Mouse (Mus musculus): ENCODE results near the gene Nkx1-1.

Gene Nkx1-1

GRCm38 (mm10) chr5:33433201-33434138, at the start of gene Nkx1-1:
TSS of gene Nkx1-1 (minus strand) at chr5:33433976.
- in situ Hi-C loops (cut with MboI; ENCODE audit: low sequenced_read_pairs), result no loop called here

DNA sequence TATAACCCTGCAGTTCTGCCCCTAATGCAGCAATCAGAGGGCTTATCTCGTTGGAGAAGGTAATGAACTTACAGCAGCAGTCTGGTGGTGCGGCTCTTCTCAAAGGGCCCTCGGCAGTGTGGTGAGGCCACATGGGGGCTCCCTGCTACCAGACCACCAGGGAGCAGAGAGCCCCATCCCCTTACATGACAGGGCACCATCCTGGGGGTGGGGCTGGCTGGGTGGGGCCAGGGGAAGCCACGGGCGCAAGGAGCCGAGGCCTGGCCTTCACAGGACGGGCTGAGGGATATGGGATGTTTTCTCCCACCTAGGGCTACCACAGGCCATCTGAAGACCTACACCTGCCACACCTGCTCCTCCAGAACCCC, 47.5 kb upstream of the Nkx1-1 start:
- in situ Hi-C loops (cut with MboI; ENCODE audit: low sequenced_read_pairs), result no loop called here

GRCm38 (mm10) chr5:33480582-33481317, 47.0 kb upstream of the Nkx1-1 start:
- in situ Hi-C loops (cut with MboI; ENCODE audit: low sequenced_read_pairs), result no loop called here

- in situ Hi-C loops (cut with MboI; ENCODE audit: low sequenced_read_pairs), result no loop called here
Measured at GRCm38 (mm10) chr5:33465464-33465863, 31.7 kb upstream of the Nkx1-1 start.

DNA sequence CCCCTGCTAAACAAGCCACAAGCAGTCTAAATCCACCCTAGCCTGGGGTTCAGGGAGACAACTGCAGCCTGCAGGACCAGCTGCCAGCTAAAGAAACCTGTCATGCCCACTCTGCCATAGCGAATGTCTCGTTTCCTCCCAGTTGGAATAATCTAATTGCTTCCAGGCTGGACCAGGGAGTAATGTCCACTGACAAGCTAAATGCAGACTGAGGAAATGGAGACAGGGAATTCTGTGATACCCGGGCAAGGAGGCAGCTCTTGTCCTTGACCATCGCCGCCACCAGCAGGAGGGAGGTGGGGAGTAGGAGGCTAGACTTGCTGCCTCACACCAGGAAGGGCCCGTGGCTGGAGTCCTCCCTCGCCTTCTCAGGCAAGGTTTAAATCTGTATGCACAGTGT, 30.6 kb upstream of the Nkx1-1 start:
- in situ Hi-C loops (cut with MboI; ENCODE audit: low sequenced_read_pairs), result no loop called here

GRCm38 (mm10) chr5:33459111-33459510, 25.3 kb upstream of the Nkx1-1 start:
- in situ Hi-C loops (cut with MboI; ENCODE audit: low sequenced_read_pairs), result no loop called here

GRCm38 (mm10) chr5:33458132-33458622, 24.4 kb upstream of the Nkx1-1 start:
- in situ Hi-C loops (cut with MboI; ENCODE audit: low sequenced_read_pairs), result no loop called here

GRCm38 (mm10) chr5:33455737-33456136, 22.0 kb upstream of the Nkx1-1 start:
- in situ Hi-C loops (cut with MboI; ENCODE audit: low sequenced_read_pairs), result no loop called here

DNA sequence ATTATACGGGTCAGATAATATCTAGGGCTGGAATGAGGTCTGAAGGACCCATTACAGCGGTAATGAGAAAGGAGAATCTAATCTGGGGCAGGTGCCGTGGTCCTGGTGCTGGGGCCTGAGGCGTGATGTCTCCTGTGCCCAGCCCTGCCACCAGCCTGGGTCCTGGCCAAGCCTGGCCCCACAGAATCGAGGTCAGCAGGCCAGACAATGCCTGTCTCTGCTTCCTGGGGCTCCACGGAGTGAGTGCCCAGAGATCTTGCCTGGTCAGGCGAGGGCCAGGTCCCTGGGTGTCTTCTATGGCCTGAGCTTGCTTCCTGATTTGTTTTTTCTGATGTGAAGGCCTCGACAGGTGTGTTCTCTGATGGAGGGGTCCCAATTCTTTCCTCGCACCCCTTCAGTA, 10.0 kb upstream of the Nkx1-1 start:
- in situ Hi-C loops (cut with MboI; ENCODE audit: low sequenced_read_pairs), result loop anchor here (10.0 kb wide), 1 partner anchor 49 kb away; no protein-coding TSS in a partner anchor

DNA sequence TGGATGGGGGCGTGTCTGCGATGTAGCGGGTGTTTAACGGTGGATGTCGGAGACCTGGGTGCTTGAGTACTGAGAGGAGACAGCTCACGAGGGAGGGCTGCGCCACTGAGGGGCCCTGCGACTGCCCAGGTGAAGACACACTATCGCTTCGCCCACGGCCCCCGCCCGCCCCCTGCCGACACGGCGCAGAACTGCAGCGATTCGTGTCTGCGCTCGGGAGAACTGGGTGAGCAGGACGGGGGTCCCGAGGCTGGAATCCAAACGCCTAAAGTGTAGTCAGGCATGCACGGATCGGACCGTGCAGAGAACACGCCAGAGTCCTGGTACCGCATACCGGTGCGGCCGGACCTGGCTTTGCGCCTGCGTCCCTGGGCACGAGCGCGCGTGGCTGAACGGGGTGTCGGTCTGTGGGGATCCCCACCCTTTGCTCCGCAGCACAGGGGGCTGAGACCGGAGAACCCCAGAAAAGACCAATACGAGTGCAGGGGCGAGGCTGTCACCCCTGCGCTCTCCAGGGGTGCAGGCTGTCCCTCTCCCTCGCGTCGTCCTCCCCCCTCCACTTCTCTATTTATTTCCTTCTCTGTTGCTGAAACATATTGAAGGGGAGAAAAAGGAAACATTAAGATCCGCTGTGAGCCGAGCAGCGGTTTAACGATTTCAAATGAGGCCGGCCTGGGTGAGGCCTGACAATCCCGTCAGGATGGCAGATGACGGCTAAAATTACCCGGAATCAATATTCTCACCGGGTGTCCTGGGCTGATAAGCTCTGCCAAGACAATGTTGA, 9.3 kb upstream of the Nkx1-1 start:
- in situ Hi-C loops (cut with MboI; ENCODE audit: low sequenced_read_pairs), result loop anchor here (10.0 kb wide), 1 partner anchor 48 kb away; no protein-coding TSS in a partner anchor

DNA sequence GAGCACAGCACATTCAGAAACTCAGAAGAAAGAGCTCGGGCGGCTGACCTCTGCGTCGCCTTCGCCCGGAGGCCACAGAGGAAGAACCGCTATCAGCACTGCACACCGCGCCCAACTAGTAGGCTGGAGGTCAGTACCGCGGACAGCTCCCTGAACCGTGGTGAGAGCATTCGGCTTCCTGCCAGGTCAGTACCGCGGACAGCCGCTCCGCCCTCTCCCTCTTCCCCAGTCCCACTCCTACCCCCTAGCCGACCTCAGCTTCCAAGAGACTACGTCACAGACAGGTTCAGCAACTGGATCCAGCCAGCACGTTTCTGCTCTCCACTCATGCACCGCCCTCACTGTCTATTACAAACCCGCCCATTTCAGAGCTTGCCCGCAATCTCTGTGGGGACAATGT, 4.4 kb upstream of the Nkx1-1 start:
- in situ Hi-C loops (cut with MboI; ENCODE audit: low sequenced_read_pairs), result no loop called here

DNA sequence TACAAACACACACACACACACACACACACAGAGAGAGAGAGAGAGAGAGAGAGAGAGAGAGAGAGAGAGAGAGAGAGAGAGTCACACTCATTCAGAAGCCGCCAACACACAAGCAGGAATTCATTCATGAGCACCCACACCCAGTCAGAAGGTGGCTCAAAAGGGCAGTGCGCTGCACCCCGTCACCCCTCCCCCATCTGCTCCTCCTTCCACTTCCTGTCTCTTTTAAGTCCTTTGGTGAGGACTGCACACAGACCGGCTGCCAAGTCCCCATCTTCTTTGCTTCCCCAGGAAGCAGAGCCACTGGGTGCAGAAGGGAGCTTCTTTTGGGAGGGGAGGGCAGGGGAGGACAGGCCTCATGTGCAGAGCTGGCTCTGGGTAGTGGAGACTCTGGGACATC, 2.2 kb upstream of the Nkx1-1 start:
- in situ Hi-C loops (cut with MboI; ENCODE audit: low sequenced_read_pairs), result no loop called here

GRCm38 (mm10) chr5:33435151-33435550, 1.4 kb upstream of the Nkx1-1 start:
- in situ Hi-C loops (cut with MboI; ENCODE audit: low sequenced_read_pairs), result no loop called here

DNA sequence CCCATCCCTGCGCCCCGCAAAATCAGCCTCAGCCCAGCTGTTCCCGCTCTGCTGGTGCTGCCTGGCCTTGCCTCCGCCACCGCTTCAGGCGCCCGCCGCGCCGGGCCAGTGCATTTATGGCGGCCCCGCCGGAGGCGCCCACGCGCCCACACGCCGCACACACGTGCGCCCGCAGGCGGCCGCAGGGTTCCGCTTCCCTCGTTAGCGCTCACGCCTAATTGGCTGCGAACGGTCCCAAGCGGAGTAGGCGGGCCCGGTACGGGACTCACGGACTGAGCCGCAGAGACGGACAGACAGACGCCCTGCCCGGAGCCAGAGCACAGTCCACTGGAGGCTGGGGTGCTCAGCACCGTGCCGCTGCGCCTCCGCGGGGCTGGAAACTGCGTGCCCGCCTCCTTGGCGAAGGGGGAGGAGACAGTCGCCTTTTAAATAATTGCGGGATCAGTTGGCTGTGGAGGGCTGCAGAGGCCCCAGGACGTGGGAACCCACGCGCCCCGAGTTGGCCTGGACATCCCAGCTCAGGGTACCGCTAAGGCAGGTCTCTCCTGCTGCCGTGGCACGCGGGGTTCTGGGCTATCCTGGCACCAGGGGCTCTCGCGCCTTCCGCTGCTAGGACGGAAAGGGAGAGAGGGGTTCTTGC, 485 bp upstream of the Nkx1-1 start:
- in situ Hi-C loops (cut with MboI; ENCODE audit: low sequenced_read_pairs), result no loop called here

DNA sequence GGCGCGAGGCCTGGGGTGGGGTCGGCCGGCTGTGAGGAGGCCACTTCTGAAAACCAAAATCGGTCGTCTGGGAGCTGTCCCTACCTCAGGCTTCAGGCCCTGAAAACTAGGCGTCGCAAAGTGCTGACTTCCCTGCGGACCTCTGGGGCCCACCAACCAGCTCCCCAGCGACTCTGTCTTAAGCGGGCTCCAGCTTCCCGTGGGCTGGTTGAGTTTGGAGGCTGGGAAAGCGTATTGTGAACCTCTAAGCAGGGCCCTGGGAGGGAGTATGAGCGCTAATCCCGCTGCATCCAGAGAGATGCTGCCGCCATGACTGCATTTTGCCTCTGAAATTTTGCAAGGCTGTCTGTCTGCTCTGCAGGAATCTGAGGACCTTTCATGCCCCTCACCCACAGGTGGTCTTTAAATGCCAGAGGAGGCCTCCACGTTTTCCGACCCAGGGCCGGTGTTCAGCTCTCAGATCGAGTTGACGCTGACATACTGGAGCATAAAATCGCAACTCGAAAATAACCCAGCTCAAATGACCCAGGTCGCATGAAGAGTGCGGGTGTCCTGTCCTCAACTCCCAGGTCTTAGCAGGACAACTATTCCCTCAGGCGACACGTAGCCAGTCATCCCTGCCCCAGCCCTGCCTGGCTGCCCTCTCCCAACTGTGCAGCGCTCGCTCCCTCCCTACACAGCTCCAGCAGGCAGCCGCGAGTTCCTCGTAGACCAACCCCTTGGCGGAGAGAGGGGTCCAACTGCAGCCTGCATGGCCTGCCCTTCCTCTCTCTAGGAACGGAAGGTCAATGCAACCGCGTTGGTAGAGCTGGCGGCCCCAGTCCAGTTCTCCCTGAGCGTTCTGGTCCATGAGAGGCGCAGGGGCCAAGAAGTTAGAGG, 1.5 kb downstream of the Nkx1-1 start:
- in situ Hi-C loops (cut with MboI; ENCODE audit: low sequenced_read_pairs), result no loop called here

DNA sequence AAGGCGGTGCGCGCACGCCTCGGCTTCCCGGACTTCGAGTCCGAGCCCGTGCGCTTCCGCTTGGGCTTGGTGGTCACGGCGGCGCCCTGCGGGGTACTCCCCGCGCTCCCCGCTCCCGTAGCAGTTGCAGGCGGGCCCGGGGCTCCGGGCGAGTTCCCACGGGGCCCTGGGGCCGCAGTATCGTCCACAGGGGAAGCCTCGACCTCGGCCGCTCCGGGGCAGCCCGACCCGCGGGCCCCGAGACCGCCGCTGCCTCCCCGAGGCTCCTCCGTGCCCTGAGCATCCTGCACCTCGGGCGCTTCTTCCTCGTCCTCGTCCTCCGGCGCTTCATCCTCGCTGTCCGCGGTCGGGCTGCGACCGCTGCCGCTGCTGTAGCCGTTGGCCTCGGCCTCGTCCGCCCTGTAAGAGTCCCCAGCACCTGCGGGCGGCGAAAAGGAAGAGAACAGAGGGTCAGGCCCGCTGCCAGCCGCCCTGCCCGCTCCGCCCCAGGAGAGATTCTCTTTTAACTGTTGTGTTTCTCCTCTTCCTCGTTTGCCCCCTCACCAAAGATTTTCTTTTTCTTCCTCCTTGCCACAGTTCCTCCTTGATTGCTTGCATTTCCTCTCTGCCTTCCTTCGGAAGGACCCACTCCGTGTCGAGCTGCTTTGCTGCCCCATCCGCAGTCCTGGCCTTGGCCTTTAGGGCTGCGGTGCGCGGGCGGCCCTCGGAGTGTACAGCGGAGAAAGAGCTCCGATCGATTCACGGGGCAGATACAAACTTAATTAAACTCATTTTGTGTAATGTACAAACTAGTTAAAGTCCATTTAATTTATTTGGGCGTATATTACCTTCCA, 2.4 kb downstream of the Nkx1-1 start:
- in situ Hi-C loops (cut with MboI; ENCODE audit: low sequenced_read_pairs), result no loop called here

DNA sequence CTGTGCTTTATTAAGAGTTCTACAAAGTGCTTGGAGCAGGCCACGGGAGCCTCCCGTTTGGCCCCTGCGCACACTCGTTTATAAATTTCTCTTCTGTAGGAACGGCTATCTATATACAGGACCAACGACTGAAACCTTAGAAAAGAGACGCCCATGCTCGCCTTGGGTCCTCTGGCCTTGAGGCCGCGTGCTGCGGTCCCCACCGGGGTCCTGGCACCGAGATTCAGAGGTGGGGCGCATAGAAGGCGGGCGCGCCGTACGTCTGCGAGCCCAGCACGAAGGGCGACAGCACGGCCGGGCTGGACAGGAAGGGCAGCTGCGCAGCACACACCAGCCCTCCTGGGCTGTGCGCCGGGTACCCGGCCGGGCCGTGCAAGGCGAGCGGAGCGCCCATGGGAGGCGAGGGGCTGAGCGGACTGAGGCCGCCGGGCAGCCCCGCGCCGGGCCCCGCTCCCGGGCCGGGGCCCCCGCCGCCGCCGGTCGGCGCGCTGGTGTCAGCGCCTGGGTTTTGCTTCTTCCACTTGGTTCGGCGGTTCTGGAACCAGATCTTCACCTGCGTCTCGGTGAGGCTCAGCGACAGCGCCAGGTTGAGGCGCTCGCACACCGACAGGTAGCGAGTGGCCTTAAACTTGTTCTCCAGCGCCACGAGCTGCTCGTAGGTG, 3.1 kb downstream of the Nkx1-1 start:
- in situ Hi-C loops (cut with MboI; ENCODE audit: low sequenced_read_pairs), result no loop called here

GRCm38 (mm10) chr5:33430106-33430505, 3.7 kb downstream of the Nkx1-1 start:
- in situ Hi-C loops (cut with MboI; ENCODE audit: low sequenced_read_pairs), result no loop called here
